Mouse (Mus musculus): Measurements from ENCODE around the gene Tfam. TPM values are rescaled to one million over a fixed set of nuclear protein-coding genes. Genes with fewer than 3 reads are reported as not detected.
A peak's percentile ranks its signal among the peaks of the same experiment; 100 is the strongest.

Tfam gene
- total RNA-seq, 2 experiments from 2014 or later = 56.6 to 56.8 TPM

DNA sequence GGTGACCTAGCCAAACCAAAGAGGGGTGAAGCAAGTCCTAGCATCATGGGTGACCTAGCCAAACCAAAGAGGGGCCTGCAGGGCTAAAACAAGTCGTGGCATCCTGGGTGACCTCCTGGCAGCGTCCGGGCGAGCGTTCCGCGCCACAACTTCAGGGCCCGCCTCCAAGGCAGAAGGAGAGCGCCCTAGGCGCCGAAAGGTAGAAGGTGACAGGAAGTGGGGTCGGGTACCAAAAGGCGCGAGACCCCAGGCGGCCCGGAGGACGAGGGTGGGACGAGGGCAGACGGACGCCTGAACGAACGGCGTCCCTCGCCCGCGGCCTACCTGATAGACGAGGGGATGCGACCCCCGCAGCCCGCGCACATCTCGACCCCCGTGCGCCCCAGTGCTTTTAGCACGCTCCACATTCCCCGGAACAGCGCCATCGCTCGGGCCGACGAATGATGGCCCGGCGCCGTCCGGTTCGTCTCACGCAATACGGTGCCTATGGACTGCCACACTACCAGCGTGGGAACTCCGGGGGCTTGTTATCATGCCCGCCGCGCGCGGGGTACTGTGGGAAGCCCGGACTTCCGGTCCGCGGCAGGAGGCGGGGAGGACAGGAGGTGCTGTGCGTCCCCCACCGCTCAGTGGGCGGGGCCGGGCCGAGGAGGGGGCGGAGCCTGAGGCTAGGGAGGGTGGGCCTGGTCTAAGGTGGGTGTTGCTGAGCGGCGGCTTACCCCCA lies 402 bp downstream of the Tfam start:
- intact Hi-C loops (cut with DNase I) = loop anchor here (5.0 kb wide), 1 partner anchor 45 kb away; no protein-coding TSS in a partner anchor
- peak; percentile 97 for DNase-seq

DNA sequence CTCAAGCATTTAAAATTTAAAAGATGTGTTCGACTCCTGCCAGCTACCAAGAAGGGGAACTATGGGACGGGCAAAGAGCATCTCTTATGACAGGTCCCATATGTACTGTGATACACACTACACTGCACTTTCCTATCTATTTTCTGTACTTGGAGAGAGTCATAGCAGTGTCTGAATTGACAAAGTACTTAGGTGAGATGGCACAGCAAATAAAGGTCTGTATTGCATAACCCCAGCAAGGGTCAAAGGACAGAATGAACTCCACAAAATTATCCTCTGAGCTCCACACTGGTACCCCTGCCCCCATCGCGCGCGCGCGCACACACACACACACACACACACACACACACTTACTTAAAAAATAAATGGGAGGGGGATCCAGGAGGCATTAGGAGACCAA lies 4.0 kb downstream of the Tfam start:
- intact Hi-C loops (cut with DNase I) = no loop called here

DNA sequence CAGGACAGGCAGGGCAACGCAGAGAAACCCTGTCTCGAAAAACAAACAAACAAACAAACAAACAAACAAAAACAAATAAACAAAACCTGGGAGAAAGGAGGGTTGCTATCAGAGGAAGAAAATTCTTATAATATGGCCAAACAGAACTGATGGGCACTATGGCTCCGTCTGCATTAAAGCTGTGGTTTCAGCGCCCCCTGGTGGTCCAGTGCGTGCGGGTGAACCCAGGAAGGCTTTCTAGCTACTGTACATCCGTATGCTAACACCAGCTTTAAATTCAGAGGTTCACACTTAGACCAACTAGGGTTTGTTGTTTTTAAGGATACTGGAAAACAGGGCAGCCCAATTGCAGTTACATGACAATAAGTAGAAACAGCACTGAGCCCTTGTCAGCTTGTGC lies 12.2 kb downstream of the Tfam start:
- peak; percentile 85 to 91 for DNase-seq
- intact Hi-C loops (cut with DNase I) = no loop called here

More for the DNA sequence above, 4.0 kb downstream of the Tfam start:
- DNase-seq = no peak

DNA sequence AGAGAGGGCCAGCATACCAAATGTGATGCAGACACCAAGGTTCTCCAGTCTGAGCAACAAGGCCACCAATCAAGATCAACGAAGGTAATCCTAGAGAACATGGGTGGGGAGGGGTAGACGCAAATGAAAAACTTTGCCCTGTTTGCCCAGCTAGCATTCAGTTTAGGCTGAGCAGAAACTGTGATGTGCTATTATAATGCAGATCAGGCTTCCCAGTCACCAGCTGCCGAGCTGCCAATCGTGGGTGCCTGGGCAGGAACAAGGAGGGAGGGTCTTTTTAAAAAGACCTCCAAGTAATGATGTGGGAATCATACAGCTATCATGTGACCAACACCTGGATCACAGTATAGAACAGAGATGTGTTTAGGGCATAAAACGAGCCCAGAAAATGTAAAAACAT lies 15.0 kb downstream of the Tfam start:
- no peak for DNase-seq

DNA sequence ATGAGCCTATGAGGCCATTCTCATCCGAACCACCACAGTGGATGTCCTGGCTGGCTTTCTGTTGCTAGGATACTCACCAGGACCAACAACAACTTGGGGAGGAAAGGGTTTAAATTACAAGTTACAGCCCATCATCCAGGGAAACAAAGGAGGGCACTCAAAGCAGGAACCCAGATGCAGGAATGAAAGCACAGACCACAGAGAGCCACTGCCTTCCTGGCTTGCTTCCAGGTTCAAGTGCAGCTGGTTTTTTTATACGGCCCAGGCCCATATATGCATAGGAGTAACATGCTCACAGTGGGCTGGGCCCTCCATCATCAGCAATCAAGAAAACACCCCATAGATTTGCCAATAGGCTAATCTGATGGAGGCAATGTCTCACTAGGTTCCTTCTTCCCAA lies 15.4 kb downstream of the Tfam start:
- intact Hi-C loops (cut with DNase I) = loop anchor here (5.0 kb wide), 1 partner anchor 65 kb away; the partner anchor contains the start of gene Bicc1
- no peak for DNase-seq

More for the DNA sequence above, 15.0 kb downstream of the Tfam start:
- intact Hi-C loops (cut with DNase I) = loop anchor here (5.0 kb wide), 1 partner anchor 66 kb away; the partner anchor contains the start of gene Bicc1

DNA sequence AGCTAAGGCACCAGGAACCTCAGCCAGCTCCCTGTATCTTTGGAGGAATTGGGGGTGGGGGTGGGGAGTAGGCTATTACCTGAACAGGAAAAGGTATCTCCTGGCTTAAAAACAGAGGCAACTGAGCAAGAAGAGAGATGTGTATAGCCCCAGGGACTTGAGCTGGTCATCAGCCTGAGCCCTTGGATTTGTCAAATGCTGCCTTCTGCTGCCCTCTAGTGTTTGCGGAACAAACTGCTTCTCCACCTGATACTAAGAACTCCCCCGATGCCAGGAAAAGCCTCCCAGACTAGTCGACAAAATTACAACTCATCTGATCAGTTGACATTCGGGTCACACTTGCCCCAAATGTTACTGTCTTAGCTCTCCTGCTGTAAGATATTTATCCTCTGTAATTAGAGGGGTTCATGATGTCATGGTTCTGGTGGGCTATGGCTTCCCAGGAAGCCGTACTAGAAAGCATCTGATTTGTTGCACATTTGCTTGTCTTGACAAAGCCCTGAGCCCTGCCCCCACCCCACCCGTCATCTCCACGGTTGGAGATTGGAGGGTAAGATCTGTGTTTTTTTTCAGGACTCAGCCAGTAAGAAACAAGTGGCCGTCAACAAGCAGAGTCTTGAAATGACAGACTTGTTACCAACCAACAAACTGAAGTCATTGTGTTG lies 19.7 kb downstream of the Tfam start:
- peak; percentile 80 to 89 for DNase-seq
- intact Hi-C loops (cut with DNase I) = loop anchor here (5.0 to 10.0 kb wide), 4 partner anchors 404 to 901 kb away; no protein-coding TSS in a partner anchor

DNA sequence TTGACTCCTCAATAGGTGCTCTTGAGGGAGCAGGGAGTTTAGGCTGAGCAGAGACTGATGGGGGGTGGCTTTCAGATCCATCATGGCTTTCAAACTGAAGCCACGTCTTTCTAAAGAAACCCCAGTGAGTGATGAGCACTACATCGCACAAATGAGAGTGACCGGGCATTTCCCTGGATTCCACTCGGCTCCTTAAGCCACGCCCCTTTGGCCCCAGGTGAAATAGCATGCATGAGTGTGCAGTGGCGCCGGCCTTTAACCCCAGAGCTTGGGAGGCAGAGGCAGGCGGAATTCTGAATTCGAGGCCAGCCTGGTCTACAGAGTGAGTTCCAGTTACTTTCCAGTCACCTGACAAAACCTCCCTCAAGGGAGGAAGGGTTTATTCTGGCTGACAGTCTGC lies 22.1 kb downstream of the Tfam start:
- DNase-seq = no peak
- intact Hi-C loops (cut with DNase I) = loop anchor here (2.0 to 10.0 kb wide), 5 partner anchors 251 to 899 kb away; no protein-coding TSS in a partner anchor

DNA sequence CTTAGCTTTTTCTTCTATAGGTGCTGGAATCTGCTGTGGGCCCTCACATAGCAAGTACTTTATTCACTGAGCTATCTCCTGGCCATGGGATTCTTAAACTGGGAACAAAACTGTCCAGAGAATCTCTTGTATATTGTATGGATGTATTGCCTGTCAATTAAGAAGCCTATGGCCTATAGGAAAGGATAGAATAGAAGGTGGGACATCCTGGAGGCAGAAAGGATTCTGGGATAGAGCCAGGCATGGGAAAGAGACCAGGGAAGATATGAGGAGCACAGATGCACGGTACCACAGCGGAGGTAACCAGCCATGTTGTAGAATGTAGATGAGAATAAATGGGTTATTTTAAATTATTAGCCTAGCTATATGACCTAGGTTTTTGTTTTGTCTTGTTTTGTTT lies 36.6 kb downstream of the Tfam start:
- intact Hi-C loops (cut with DNase I) = no loop called here
- DNase-seq = no peak

DNA sequence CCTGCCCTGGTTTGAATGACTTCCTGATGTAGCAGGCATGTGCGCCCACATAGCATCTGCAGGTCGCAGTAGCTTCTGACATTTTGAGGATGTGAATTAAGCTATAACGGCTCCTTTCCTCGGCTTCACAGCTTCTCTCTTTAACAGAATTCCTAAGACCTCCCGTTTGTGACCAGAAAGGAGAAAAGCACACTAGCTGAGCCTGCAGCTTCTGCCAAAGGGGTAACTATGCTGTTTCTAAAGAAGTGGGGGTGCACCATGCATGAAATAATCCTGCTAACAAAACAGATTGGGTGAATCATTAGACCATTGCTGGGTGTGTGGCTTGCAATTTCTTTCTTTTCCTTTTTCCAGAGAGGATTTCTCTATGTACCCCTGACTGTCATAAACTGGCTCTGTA lies 37.1 kb downstream of the Tfam start:
- no peak for DNase-seq
- intact Hi-C loops (cut with DNase I) = no loop called here

DNA sequence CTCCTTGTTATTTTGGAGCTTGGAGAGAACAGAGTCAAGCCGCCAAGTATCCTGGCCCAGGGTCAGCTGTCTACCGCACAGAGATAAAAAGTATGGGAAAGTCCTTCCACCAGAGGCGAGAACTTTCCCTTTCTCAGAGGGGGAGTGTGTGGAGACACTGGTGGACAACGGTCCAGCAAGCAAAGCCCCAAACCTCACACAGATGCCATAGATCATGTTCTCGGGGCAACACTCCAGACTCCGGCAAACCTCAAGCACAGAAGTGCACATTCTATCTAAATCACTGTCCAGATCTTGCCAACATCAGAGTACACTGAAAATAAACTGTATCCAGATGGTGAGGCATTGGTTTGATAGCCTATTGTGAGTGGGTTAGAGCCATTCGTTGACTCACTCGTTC lies 39.4 kb downstream of the Tfam start:
- peak; percentile 44 to 46 for DNase-seq

DNA sequence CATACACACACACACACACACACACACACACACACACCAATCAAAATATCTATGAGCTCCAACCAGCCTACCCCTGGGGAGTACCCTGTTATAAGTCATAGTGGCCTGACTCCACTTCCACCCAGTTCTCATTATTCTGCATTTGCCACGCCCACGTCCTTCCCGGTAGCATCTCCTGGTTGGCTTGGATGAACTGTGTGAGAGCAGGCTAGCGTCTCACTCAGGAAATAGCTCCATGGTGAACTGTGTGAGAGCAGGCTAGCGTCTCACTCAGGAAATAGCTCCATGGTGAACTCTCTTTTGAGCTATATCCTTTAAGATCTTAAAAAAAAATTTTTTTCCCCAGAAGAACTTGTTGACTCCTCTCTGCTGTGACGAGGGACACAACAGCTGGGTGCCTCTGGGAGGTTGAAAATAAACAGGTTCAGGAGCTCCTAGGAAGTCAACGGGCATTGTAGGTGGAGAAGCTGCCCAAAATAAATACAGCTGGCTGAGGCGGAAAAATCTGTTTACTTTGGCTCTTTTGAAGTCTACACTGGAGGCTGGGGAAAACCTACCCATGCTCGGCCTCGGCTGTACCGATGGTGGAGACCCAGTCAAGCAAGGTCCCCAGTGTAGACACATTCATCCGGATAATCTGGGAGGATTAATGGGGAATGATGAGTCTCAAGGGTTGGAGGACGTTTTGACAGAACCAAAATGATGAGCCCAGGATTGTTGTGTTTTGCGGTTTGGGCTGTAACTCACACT lies 40.9 kb downstream of the Tfam start:
- intact Hi-C loops (cut with DNase I) = no loop called here
- peak in 1 of 2 experiments; percentile 10 for DNase-seq

More for the DNA sequence above, 39.4 kb downstream of the Tfam start:
- intact Hi-C loops (cut with DNase I) = no loop called here

DNA sequence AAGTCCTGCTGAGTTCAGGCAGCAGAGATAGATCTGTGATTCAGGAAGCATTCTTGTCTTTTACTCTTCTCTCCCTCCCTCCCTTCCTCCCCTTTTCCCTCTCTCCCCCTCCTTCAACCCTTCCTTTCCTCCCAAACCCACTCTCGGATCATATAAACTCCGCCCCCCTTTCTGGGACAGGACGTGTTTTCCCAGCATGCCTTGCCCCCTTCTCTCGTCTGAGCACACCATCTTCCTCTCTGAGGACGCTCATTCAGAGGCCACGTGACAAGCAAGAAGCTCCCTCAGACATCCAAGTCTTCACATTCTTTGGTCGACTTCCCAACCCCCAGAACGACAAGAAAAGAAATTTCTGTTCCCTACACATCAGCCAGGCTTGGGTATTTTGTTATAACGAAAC lies 42.6 kb downstream of the Tfam start:
- intact Hi-C loops (cut with DNase I) = no loop called here
- DNase-seq = peak; percentile 29 to 32

DNA sequence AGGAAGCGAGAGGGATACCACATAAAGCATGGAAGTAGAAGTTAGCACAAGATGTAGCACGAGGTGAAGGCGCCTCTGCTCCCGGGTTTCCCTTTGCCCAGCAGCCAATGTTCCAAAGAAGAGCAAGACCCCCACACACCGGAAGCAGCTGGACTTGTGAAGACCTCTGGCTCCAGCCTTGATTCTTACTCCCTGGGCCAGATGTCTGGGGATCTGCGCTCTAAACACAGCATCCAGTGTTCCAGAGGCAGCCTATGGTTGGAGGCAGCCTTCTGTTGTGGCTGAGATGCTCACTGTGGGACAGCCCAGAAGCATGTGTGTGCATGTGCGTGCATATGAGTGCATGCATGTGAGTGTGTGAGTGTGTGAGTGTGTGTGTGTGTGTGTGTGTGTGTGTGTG lies 43.4 kb downstream of the Tfam start:
- intact Hi-C loops (cut with DNase I) = no loop called here

DNA sequence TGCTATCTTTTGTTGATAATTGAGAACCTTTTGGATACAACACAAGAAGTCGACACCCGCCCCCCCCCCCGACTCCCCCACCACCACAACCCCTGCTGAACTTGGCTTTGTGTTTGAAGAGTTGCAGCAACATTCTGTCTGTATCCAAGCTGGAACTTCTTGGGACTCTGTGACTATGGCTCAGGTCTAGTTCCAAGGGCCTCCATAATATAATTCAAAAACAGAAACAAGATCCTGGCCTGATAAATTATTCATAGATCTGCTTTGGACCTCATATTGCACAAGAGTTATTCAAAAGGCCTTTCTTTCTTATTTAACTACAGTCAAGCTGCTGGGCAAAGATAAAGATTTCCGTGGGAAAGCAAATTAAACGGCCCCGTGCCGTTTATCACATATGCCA lies 44.8 kb downstream of the Tfam start:
- intact Hi-C loops (cut with DNase I) = no loop called here
- DNase-seq = no peak

More for the DNA sequence above, 43.4 kb downstream of the Tfam start:
- DNase-seq = peak in 1 of 2 experiments; percentile 22

DNA sequence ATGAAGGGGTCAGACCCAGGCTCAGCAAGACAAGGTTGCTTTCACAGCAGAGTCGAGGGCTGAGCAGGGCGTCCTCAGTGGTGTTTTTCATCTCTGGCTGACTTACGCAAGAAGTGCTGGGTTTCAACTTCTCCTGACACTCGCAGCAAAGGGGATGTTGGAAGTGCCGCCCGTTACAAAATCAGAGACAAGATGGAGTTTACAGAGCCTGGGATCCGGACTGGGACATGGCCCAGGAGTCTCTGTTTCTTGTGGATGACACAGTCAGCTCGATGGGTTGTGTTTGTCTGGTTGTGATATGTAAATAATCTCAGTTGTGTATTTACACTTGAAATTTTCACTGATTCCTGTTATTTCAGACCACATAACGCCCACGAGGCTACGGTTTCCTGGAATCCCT lies 45.2 kb downstream of the Tfam start:
- intact Hi-C loops (cut with DNase I) = no loop called here
- DNase-seq = peak; percentile 26 to 42

DNA sequence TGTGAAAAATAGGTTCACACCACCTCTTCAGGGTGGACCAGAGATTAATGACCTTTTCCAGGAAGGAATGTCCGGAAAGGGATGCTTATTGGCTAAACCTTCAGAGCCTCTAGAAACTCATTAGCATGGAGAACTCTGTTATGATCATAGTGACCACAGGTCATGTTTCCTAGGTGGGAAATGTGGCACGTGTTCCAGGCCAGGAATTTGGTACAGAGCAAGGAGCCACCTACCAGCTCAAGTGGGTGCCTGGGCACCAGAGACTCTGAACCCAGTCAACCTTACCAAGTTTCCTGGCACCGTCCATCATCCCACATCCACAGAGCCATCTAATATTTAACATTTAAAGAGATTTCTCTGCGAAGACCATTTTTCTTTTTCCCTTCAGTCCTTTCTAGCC lies 49.4 kb downstream of the Tfam start:
- intact Hi-C loops (cut with DNase I) = no loop called here
- DNase-seq = no peak

DNA sequence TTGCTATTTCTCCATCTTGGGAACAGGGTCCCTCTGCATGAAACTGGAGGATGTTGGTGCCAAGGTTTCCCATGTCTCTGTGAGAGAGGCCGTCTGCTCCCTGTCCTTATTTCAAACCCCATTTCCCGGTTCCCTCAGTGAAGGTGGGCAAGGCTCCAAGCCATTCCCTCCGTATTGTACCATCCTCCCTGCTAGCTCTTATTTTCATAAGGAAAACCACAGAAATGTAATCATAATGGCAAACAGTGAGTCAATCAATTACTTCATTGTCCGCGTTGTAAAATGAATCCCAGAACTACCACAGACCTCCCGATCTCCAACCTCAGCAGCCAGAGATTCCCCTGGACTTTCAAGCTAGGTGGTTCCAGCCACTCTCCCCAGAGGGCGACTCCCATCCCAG lies 53.0 kb downstream of the Tfam start:
- intact Hi-C loops (cut with DNase I) = no loop called here
- no peak for DNase-seq

DNA sequence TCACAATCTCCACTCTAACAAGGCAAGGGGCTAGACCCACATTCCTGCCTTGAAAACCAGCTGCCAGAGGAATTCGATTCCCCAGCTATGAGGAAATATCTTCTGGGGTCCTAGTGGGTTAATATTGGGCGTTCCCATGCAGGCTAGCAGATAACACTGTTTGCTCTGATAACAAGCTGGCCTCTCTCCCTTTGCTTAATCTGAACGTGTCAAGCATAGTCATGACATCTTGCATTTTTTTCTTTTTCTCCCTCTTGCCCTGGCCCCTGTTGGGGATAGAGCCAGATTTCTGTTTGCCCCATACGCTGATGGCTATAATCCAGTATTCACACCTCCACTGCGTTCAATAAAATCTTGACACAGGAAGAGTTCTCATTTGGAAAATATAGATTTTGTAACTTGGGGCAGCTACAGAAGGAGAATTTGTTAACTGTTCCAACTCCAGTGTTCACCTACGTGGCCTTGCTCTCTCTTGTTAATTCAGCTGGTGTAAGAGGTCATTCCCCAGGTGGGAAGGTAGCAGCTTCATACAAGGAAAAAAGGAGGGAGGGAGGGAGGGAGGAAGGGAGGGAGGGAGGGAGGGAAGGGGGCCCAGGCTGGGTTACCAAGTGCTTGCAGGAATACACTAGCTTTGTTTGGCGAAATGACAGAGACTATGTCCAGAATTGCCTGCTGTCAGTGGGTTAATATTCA lies 54.6 kb downstream of the Tfam start:
- DNase-seq = no peak
- intact Hi-C loops (cut with DNase I) = no loop called here

DNA sequence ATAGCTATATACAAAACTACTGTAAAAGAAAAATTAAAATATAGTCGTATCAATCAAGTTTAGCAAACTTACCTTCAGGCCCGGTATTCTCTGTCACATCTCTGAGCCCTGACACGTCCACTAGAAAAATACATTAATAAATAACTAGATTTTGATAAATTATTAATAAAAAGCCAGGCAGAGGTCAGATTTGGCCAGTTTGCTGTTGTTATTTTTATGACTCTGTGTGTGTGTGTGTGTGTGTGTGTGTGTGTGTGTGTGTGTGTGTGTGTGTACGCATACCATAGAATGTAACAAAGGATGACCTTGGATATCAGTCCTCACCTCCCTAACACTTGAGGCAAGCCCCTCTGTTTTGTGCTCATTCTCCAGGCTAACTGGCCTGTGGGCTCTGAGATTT lies 56.1 kb downstream of the Tfam start:
- intact Hi-C loops (cut with DNase I) = no loop called here

DNA sequence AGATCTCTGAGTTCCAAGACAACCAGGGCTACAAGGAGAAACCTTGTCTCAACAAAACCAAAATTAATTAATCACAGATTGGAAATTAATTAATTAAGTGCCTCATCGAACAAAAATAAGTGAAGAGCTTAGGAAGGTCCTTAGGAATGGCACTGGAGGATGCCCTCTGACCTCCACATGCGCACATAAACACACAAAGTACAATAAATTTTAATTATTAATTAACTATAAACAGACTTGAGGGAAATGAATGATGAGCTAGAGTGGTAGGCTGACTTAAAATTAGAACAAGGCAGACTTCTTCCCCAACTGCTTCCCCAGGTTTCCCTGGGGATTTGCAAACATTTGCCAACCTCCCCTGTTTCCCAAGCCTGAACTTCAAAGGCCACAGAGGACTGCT lies 57.0 kb downstream of the Tfam start:
- intact Hi-C loops (cut with DNase I) = no loop called here
- no peak for DNase-seq

More for the DNA sequence above, 56.1 kb downstream of the Tfam start:
- DNase-seq = no peak
